Mouse (Mus musculus) neural tube, embryonic 13.5 days (tissue): ENCODE data around the gene 1700021F05Rik. TPM values are rescaled to one million over a fixed set of nuclear protein-coding genes. Genes with fewer than 3 reads are reported as not detected.

Source experiments
- ATAC-seq: fragments of 200-750 bp; cut with Nextera tagmentation; 2 replicates; pipeline ENCODE4 v1.8.0; 2017; ENCODE audit warnings: low read depth, mild to moderate bottlenecking, moderate TSS enrichment, moderate library complexity
- H3K27ac ChIP-seq: fragments of 300-500 bp; sonication (generic); replicated peaks from 2 replicates; pipeline ENCODE4 v1.5.1; 2015; ENCODE audit warnings: moderate library complexity, mild to moderate bottlenecking, inconsistent platforms
- H3K27me3 ChIP-seq: fragments of 300-500 bp; sonication (generic); 2 replicates; pipeline ENCODE4 v1.6.1; 2015; ENCODE audit warnings: mild to moderate bottlenecking, inconsistent platforms
- H3K36me3 ChIP-seq: fragments of 300-500 bp; sonication (generic); 2 replicates; pipeline ENCODE4 v1.6.1; 2015; ENCODE audit warnings: mild to moderate bottlenecking, inconsistent platforms
- H3K4me1 ChIP-seq: fragments of 300-500 bp; sonication (generic); replicated peaks from 2 replicates; pipeline ENCODE4 v1.6.1; 2015; ENCODE audit warnings: inconsistent platforms
- H3K4me2 ChIP-seq: fragments of 300-500 bp; sonication (generic); 2 replicates; pipeline ENCODE4 v1.6.1; 2015; ENCODE audit warnings: inconsistent platforms, mild to moderate bottlenecking, moderate library complexity
- H3K4me3 ChIP-seq: fragments of 300-500 bp; sonication (generic); 2 replicates; pipeline ENCODE4 v1.5.1; 2015; ENCODE audit warnings: mild to moderate bottlenecking, inconsistent platforms
- H3K9ac ChIP-seq: fragments of 300-500 bp; sonication (generic); 2 replicates; pipeline ENCODE4 v1.6.1; 2015; ENCODE audit warnings: moderate library complexity, mild to moderate bottlenecking, inconsistent platforms
- H3K9me3 ChIP-seq: fragments of 300-500 bp; sonication (generic); 2 replicates; pipeline ENCODE4 v1.6.1; 2016; ENCODE audit warnings: inconsistent platforms
- WGBS: fragments of 180-500 bp; shearing (Covaris S2); methylation state at CpG from one replicate; pipeline ENCODE4 v1.1.7; 2015; 5-methylcytosine and 5-hydroxymethylcytosine counted together
- polyA plus RNA-seq: library from polyadenylated mRNA; unstranded; fragments of >200 nt; fragmentation: Nextera tagmentation; extraction: Ambion mirVana; gene quantifications from 2 replicates; pipeline ENCODE4 v1.2.1, GENCODE M21; 2015

Gene 1700021F05Rik
- polyA plus RNA-seq = 63.9 and 64.8 TPM in 2 replicates

DNA sequence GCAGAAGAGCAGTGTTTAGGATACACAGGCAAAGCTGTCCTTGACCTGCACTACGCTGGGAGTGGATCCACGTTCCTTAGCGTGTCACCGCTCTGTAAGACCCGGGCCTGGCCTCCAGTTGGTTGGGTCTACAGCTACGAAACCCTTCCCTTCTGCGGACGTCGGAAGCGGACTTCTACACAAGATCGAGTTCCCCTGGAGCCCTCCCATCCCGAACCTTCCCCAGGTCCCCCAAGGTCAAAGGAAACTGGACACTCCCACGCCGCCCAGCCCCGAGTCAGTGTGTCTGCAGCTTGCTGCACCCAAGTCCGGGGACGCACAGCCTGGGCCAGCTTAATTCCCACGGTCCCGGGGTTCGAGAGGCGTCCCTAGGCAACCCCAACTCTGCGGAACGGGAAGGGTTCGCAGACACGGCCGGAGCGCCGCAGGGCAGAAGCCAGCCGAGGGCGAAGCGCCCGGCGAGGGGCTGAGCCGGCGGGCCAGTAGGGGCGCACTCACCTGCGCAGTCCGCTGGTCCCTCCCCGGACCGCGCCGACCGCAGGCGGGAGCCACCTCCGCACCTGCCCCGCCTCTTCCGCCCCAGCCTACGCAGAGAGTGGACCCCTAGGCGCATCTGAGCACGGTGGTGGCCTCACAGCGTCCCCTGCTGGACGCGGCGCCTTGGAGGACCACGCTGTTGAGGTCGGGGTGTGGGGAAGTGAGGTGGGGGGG, at the start of gene 1700021F05Rik:
TSS of gene 1700021F05Rik (minus strand) at position 553 of the 711 bp plus-strand sequence.
- Histone ChIP-seq H3K9ac (peak within 1 kb of the TSS; percentile 95), H3K27ac (peak within 1 kb of the TSS; percentile 68), H3K4me2 (peak within 1 kb of the TSS; percentile 69), H3K4me3 (peak within 1 kb of the TSS; percentile 90), H3K36me3 (peaks cover 10% of the 10 kb centered on the region; the same call in 1 of the 2 replicates), H3K27me3 (no peaks in the 10 kb centered on the region), H3K4me1 (peaks cover 15% of the 10 kb centered on the region), H3K9me3 (no peaks in the 10 kb centered on the region)
- peak; percentile 99 for ATAC-seq
- under 1% methylated on average over 56 of the region's 56 CpGs for WGBS

- WGBS = 67% methylated on average over 8 of the region's 8 CpGs
- H3K36me3 ChIP-seq = peaks cover 22% of the 10 kb centered on the region
- no peak overlapping the region for H3K4me2 ChIP-seq
- H3K4me1 ChIP-seq = peaks cover 12% of the 10 kb centered on the region
- H3K9me3 ChIP-seq = no peaks in the 10 kb centered on the region
- H3K4me3 ChIP-seq = no peak overlapping the region
- no peak overlapping the region for H3K27ac ChIP-seq
- ATAC-seq = no peak
- no peaks in the 10 kb centered on the region for H3K27me3 ChIP-seq
- H3K9ac ChIP-seq = no peak overlapping the region
These were observed 47.8 kb upstream of the 1700021F05Rik start for GRCm38 (mm10) chr10:43588470-43589177.

GRCm38 (mm10) chr10:43584538-43584937, 43.7 kb upstream of the 1700021F05Rik start:
- Histone ChIP-seq H3K36me3 (peaks cover 41% of the 10 kb centered on the region), H3K4me1 (peaks cover 35% of the 10 kb centered on the region), H3K4me3 (no peak overlapping the region), H3K9ac (no peak overlapping the region), H3K4me2 (no peak overlapping the region), H3K9me3 (no peaks in the 10 kb centered on the region), H3K27me3 (no peaks in the 10 kb centered on the region), H3K27ac (no peak overlapping the region)
- 92% methylated on average over 4 of the region's 4 CpGs for WGBS
- no peak for ATAC-seq

DNA sequence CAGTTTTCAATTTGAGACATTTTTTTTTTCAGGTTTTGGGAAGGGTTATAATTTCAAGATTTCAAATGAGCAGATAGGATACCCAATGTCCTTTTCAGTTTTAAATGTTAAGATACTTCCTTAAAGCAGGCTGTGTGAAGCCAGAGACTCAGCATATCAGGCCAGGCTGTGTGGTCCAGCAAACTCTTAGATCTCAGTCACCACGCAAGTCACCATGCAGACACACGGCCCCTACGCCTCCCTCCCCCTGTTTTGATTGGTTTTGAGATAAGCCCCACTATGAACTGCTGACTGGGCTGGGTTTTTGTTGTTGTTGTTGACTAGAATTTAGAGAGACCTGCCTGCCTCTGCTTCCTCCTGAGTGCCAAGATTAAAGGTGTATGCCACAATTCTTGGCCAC, 40.5 kb upstream of the 1700021F05Rik start:
- H3K27me3 ChIP-seq = 0 out of 2 replicates have a peak, but pooled peaks cover 5% of the 10 kb centered on the region
- ATAC-seq = no peak
- no peaks in the 10 kb centered on the region for H3K9me3 ChIP-seq
- peak overlapping the region; percentile 97 for H3K9ac ChIP-seq
- peaks cover 41% of the 10 kb centered on the region for H3K36me3 ChIP-seq
- H3K4me2 ChIP-seq = peak overlapping the region; percentile 72
- H3K4me1 ChIP-seq = peaks cover 38% of the 10 kb centered on the region
- peak overlapping the region; percentile 100 for H3K27ac ChIP-seq
- WGBS = 35% methylated on average over 3 of the region's 3 CpGs
- peak overlapping the region; percentile 67 for H3K4me3 ChIP-seq

DNA sequence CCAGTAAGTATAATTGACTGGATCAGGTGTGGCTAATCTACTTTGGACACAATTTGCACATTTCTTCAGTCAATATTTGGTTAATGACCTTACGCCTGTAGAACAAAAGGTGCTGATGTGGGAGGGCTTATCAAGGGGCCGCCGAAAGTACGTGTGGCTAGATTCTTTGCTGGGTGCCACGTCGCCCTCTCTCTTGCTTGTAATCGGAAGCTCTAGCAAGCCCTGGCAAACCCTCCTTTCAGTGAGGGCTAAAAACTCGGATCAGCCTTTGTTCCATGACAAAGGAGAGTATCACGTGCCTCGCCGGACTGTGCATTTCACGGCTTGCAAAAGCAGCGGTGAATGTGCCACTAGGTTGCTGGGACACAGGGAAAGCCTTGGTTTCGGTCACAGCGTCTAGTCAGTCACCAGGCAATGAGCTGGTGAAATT, 39.9 kb upstream of the 1700021F05Rik start:
- Histone ChIP-seq H3K27me3 (0 out of 2 replicates have a peak, but pooled peaks cover 5% of the 10 kb centered on the region), H3K36me3 (peaks cover 40% of the 10 kb centered on the region), H3K27ac (peak overlapping the region; percentile 100), H3K4me3 (peak overlapping the region; percentile 67), H3K9me3 (no peaks in the 10 kb centered on the region), H3K4me1 (peaks cover 38% of the 10 kb centered on the region), H3K4me2 (peak overlapping the region; percentile 72), H3K9ac (peak overlapping the region; percentile 97)
- under 1% methylated on average over 15 of the region's 15 CpGs for WGBS
- peak; percentile 44 for ATAC-seq

GRCm38 (mm10) chr10:43579381-43580261, 38.8 kb upstream of the 1700021F05Rik start:
- H3K9ac ChIP-seq = peak overlapping the region; percentile 97
- peaks cover 38% of the 10 kb centered on the region for H3K4me1 ChIP-seq
- no peaks in the 10 kb centered on the region for H3K9me3 ChIP-seq
- peak overlapping the region; percentile 72 for H3K4me2 ChIP-seq
- H3K4me3 ChIP-seq = peak overlapping the region; percentile 67
- peaks cover 30% of the 10 kb centered on the region for H3K36me3 ChIP-seq
- ATAC-seq = peak; percentile 49
- H3K27me3 ChIP-seq = 0 out of 2 replicates have a peak, but pooled peaks cover 5% of the 10 kb centered on the region
- WGBS = under 1% methylated on average over 49 of the region's 49 CpGs
- H3K27ac ChIP-seq = peak overlapping the region; percentile 100

GRCm38 (mm10) chr10:43578754-43579380, 38.1 kb upstream of the 1700021F05Rik start:
- ATAC-seq = peak; percentile 89
- Histone ChIP-seq H3K9ac (peak overlapping the region; percentile 97), H3K27ac (peak overlapping the region; percentile 100), H3K9me3 (no peaks in the 10 kb centered on the region), H3K4me2 (peak overlapping the region; percentile 72), H3K36me3 (peaks cover 22% of the 10 kb centered on the region), H3K4me3 (peak overlapping the region; percentile 67), H3K4me1 (peaks cover 38% of the 10 kb centered on the region), H3K27me3 (0 out of 2 replicates have a peak, but pooled peaks cover 5% of the 10 kb centered on the region)
- under 1% methylated on average over 48 of the region's 65 CpGs for WGBS

- ATAC-seq = peak; percentile 52
- H3K9ac ChIP-seq = peak overlapping the region; percentile 97
- no peaks in the 10 kb centered on the region for H3K9me3 ChIP-seq
- H3K4me2 ChIP-seq = peak overlapping the region; percentile 72
- 0 out of 2 replicates have a peak, but pooled peaks cover 5% of the 10 kb centered on the region for H3K27me3 ChIP-seq
- H3K4me3 ChIP-seq = peak overlapping the region; percentile 67
- peak overlapping the region; percentile 100 for H3K27ac ChIP-seq
- WGBS = 0% methylated on average over 32 of the region's 32 CpGs
- H3K36me3 ChIP-seq = peaks cover 17% of the 10 kb centered on the region
- H3K4me1 ChIP-seq = peaks cover 37% of the 10 kb centered on the region
These were observed 37.6 kb upstream of the 1700021F05Rik start for GRCm38 (mm10) chr10:43578366-43578753.

DNA sequence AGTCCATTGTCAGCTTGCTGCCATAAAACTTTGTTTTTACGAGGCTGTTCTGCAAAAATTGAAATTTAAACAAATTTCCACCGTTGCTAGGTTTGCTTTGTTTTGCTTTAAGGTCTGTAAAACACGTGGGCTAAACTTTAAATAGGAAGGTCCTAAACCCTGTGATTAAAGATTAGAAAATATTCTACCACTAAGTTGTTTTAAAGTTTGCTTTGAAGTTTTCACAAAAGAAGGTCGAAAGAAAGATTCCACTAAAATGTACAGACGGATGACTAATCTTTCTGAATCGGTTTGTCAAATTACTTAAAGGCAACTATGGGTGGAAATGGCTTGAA, 37.2 kb upstream of the 1700021F05Rik start, which contains the start of gene Cd24a:
TSS of gene Cd24a (plus strand) at position 288 of the 335 bp plus-strand sequence.
- Histone ChIP-seq H3K27ac (peak within 1 kb of the TSS; percentile 100), H3K4me2 (peak within 1 kb of the TSS; percentile 72), H3K9me3 (no peaks in the 10 kb centered on the region), H3K36me3 (peaks cover 13% of the 10 kb centered on the region), H3K4me1 (peaks cover 33% of the 10 kb centered on the region), H3K27me3 (0 out of 2 replicates have a peak, but pooled peaks cover 5% of the 10 kb centered on the region), H3K4me3 (peak within 1 kb of the TSS; percentile 67), H3K9ac (peak within 1 kb of the TSS; percentile 97)
- ATAC-seq = no peak
- WGBS = under 1% methylated on average over 6 of the region's 6 CpGs

DNA sequence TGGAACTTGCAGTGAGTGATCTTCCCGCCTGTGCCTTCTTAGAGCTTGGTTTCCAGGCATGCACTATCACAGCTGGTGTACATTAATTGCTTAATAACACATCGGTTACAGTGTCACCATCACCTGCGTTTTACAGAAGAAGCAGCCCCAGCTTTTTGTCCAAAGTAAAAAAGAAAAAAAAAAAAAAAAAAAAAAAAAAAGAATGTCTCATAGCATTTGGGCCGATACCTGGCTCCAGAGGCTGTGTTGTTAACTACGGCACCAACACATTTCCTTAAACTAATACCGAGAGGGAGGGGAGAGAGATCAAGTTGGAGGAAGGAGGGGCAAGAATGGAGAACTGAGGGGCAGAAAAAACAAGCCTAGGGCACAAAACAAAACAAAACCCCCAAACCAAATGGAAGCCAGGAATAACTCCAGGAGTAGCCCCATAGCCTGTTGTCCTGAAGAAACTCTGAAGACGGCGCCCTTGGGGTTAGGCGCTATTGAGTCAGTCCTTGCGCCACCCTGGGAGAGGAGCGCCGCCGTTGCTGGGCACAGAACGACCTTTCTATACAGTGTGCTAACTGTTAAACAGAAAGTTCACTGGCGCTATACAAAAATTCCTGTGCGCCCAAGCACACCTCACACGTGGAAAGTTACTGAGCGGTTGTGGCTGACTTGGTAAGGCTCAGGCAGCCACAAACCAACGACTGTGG, 36.7 kb upstream of the 1700021F05Rik start:
- Histone ChIP-seq H3K9ac (peak overlapping the region; percentile 41; the same call in 1 of the 2 replicates), H3K27ac (no peak overlapping the region)
- ATAC-seq = no peak

More for the DNA sequence above, 36.7 kb upstream of the 1700021F05Rik start:
- no peaks in the 10 kb centered on the region for H3K9me3 ChIP-seq
- peak overlapping the region; percentile 67 for H3K4me3 ChIP-seq
- H3K27me3 ChIP-seq = 0 out of 2 replicates have a peak, but pooled peaks cover 5% of the 10 kb centered on the region
- peaks cover 8% of the 10 kb centered on the region for H3K36me3 ChIP-seq
- 13% methylated on average over 19 of the region's 19 CpGs for WGBS
- peak overlapping the region; percentile 72 for H3K4me2 ChIP-seq
- H3K4me1 ChIP-seq = peaks cover 28% of the 10 kb centered on the region
